Mouse (Mus musculus) liver, embryonic 12.5 days (tissue): ENCODE data around the gene Dio1. TPM values are rescaled to one million over a fixed set of nuclear protein-coding genes. Genes with fewer than 3 reads are reported as not detected.

Source experiments
- ATAC-seq: fragments of 200-750 bp; cut with Nextera tagmentation; 2 replicates; pipeline ENCODE4 v1.8.0; 2017; ENCODE audit warnings: moderate number of reproducible peaks, mild to moderate bottlenecking, moderate library complexity
- H3K27ac ChIP-seq: fragments of 300-500 bp; sonication (generic); 2 replicates; pipeline ENCODE4 v1.5.1; 2016; ENCODE audit warnings: mild to moderate bottlenecking
- H3K27me3 ChIP-seq: fragments of 300-500 bp; sonication (generic); replicated peaks from 2 replicates; pipeline ENCODE4 v1.6.1; 2016; ENCODE audit warnings: mild to moderate bottlenecking, moderate library complexity
- H3K36me3 ChIP-seq: fragments of 300-500 bp; sonication (generic); 2 replicates; pipeline ENCODE4 v1.6.1; 2016; ENCODE audit warnings: mild to moderate bottlenecking, moderate library complexity
- H3K4me1 ChIP-seq: fragments of 300-500 bp; sonication (generic); 2 replicates; pipeline ENCODE4 v1.6.1; 2016
- H3K4me2 ChIP-seq: fragments of 300-500 bp; sonication (generic); 2 replicates; pipeline ENCODE4 v1.6.1; 2016; ENCODE audit warnings: mild to moderate bottlenecking, moderate library complexity
- H3K4me3 ChIP-seq: fragments of 300-500 bp; sonication (generic); 2 replicates; pipeline ENCODE4 v1.5.1; 2016; ENCODE audit warnings: mild to moderate bottlenecking, moderate library complexity
- H3K9ac ChIP-seq: fragments of 300-500 bp; sonication (generic); 2 replicates; pipeline ENCODE4 v1.6.1; 2016; ENCODE audit warnings: mild to moderate bottlenecking, moderate library complexity
- H3K9me3 ChIP-seq: fragments of 300-500 bp; sonication (generic); replicated peaks from 2 replicates; pipeline ENCODE4 v1.6.1; 2016; ENCODE audit warnings: mild to moderate bottlenecking, moderate library complexity
- whole genome bisulfite sequencing: fragments of 180-500 bp; shearing (Covaris S2); methylation state at CpG from one replicate; pipeline ENCODE4 v1.1.7; 2016; ENCODE audit not compliant: insufficient replicate concordance; 5-methylcytosine and 5-hydroxymethylcytosine counted together
- polyA plus RNA-seq: library from polyadenylated mRNA; unstranded; fragments of >200 nt; fragmentation: Nextera tagmentation; extraction: Ambion mirVana; gene quantifications from 2 replicates; pipeline ENCODE4 v1.2.1, GENCODE M21; 2016

The Dio1 gene
- polyA plus RNA-seq, 1 experiment from 2014 or later, result not detected

- no peak for ATAC-seq
- Histone ChIP-seq H3K4me1 (peaks cover 10% of the 10 kb centered on the region), H3K4me2 (no peak overlapping the region), H3K9ac (no peak overlapping the region), H3K36me3 (no peaks in the 10 kb centered on the region), H3K27ac (no peak overlapping the region), H3K9me3 (no peaks in the 10 kb centered on the region), H3K27me3 (peaks cover 29% of the 10 kb centered on the region), H3K4me3 (no peak overlapping the region)
- 74% methylated on average over 7 of the region's 7 CpGs for WGBS
These were observed 7.1 kb downstream of the Dio1 start for GRCm38 (mm10) chr4:107299779-107300340.

DNA sequence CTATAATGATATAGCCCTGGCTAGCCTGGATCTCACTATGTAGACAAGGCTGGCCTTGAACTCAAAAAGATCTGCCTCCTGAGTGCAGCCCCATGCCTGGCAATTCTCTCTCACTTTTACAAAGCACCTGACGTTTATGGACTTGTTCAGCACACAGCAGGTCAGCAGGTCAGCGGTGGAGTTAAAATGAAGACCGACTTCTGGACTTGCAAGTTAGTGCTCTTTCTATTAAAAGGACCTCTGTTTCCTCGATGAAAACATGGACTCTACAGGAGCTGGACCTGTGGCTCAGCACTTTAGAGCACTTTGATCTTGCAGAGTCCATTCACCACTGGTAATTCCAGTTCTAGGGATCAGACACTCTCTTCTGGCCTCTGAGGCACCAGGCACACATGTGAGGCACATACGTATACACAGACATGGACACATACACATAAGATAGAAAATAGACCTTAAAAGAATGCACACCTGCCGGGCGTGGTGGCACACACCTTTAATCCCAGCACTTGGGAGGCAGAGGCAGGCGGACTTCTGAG lies 8.8 kb downstream of the Dio1 start:
- no peak overlapping the region for H3K4me2 ChIP-seq
- 62% methylated on average over 8 of the region's 8 CpGs for WGBS
- H3K27me3 ChIP-seq, result peaks cover 33% of the 10 kb centered on the region
- no peak overlapping the region for H3K4me3 ChIP-seq
- no peaks in the 10 kb centered on the region for H3K36me3 ChIP-seq
- no peak overlapping the region for H3K27ac ChIP-seq
- ATAC-seq, result no peak
- no peaks in the 10 kb centered on the region for H3K9me3 ChIP-seq
- H3K4me1 ChIP-seq, result peaks cover 10% of the 10 kb centered on the region
- no peak overlapping the region for H3K9ac ChIP-seq

DNA sequence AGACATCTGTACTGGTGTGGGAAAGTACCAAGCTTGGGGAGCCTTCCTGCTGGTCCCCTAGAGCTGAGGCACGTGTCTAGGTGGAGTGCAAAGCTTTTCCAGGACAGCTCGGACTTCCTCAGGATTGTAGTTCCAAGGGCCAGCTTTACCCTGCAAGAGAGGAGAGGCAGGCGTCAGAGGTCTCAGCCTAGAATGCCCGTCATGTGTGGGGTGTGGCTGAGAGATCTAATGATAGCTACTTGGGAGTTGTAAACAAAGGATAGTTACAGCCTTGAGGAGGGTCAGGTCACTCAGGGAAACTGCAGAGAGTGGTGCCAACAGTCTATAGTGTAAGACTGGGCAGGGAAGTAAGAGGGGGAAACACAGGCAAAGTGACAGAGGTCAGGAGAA lies 14.7 kb downstream of the Dio1 start:
- no peak overlapping the region for H3K9ac ChIP-seq
- H3K27me3 ChIP-seq, result peaks cover 22% of the 10 kb centered on the region
- H3K4me3 ChIP-seq, result no peak overlapping the region
- 22% methylated on average over 4 of the region's 4 CpGs for WGBS
- no peaks in the 10 kb centered on the region for H3K36me3 ChIP-seq
- H3K4me1 ChIP-seq, result peaks cover 5% of the 10 kb centered on the region; the same call in 1 of the 2 replicates
- no peak for ATAC-seq
- H3K27ac ChIP-seq, result no peak overlapping the region
- H3K4me2 ChIP-seq, result no peak overlapping the region
- no peaks in the 10 kb centered on the region for H3K9me3 ChIP-seq

DNA sequence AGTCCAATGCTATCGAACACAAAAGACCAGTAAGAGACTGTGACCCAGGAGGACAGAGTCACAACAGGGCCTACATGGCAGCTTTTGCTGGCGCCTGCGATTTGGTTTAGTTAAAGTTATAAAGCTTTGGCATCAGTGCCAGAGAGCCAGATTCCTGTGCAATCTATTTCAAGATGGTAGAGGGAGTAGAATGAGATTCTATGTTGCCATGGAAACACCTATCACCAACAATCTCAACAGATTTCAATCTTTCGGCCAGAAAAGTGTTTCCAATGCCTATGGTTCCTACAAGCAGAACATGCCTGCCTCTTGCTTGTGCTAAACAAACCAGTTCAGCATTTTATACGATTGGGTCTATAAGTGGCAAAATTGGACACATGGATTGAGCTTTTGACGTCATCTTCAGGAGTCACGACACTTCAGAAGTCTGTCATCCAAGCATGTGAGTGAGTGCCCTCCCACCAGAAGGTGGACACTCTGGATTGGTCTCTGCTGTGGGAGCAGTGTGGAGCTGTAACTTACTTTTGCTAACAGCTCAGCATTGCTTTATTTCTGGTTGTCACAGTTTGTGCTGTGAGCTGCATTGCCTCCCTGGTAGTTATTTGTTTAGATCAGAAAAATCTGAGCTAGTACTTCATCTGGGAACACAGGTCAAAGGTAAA lies 15.2 kb downstream of the Dio1 start:
- H3K9me3 ChIP-seq, result no peaks in the 10 kb centered on the region
- H3K4me1 ChIP-seq, result peaks cover 5% of the 10 kb centered on the region; the same call in 1 of the 2 replicates
- no peak for ATAC-seq

GRCm38 (mm10) chr4:107287517-107287916 lies 19.5 kb downstream of the Dio1 start:
- 71% methylated on average over 2 of the region's 2 CpGs for WGBS
- Histone ChIP-seq H3K4me2 (no peak overlapping the region), H3K9me3 (no peaks in the 10 kb centered on the region), H3K27me3 (peaks cover 7% of the 10 kb centered on the region; the same call in 1 of the 2 replicates), H3K4me1 (peaks cover 5% of the 10 kb centered on the region; the same call in 1 of the 2 replicates), H3K9ac (no peak overlapping the region), H3K4me3 (no peak overlapping the region), H3K36me3 (no peaks in the 10 kb centered on the region), H3K27ac (no peak overlapping the region)
- ATAC-seq, result no peak

More for the DNA sequence above, 15.2 kb downstream of the Dio1 start:
- Histone ChIP-seq H3K4me3 (no peak overlapping the region), H3K27me3 (peaks cover 18% of the 10 kb centered on the region), H3K4me2 (no peak overlapping the region), H3K27ac (no peak overlapping the region), H3K36me3 (no peaks in the 10 kb centered on the region), H3K9ac (no peak overlapping the region)
- 76% methylated on average over 7 of the region's 7 CpGs for WGBS

GRCm38 (mm10) chr4:107286386-107286785 lies 20.6 kb downstream of the Dio1 start:
- H3K36me3 ChIP-seq, result no peaks in the 10 kb centered on the region
- no peaks in the 10 kb centered on the region for H3K4me1 ChIP-seq
- H3K9ac ChIP-seq, result no peak overlapping the region
- WGBS, result 79% methylated on average over 8 of the region's 8 CpGs
- ATAC-seq, result no peak
- H3K9me3 ChIP-seq, result no peaks in the 10 kb centered on the region
- no peak overlapping the region for H3K4me3 ChIP-seq
- peaks cover 7% of the 10 kb centered on the region; the same call in 1 of the 2 replicates for H3K27me3 ChIP-seq
- no peak overlapping the region for H3K4me2 ChIP-seq
- no peak overlapping the region for H3K27ac ChIP-seq

- no peaks in the 10 kb centered on the region for H3K4me1 ChIP-seq
- H3K27me3 ChIP-seq, result peaks cover 7% of the 10 kb centered on the region; the same call in 1 of the 2 replicates
- no peaks in the 10 kb centered on the region for H3K36me3 ChIP-seq
- H3K9me3 ChIP-seq, result no peaks in the 10 kb centered on the region
- H3K27ac ChIP-seq, result no peak overlapping the region
- H3K4me3 ChIP-seq, result no peak overlapping the region
- no peak overlapping the region for H3K9ac ChIP-seq
- ATAC-seq, result no peak
- WGBS, result 53% methylated on average over 3 of the region's 3 CpGs
- H3K4me2 ChIP-seq, result no peak overlapping the region
These were observed 21.3 kb downstream of the Dio1 start for GRCm38 (mm10) chr4:107285446-107286200.

DNA sequence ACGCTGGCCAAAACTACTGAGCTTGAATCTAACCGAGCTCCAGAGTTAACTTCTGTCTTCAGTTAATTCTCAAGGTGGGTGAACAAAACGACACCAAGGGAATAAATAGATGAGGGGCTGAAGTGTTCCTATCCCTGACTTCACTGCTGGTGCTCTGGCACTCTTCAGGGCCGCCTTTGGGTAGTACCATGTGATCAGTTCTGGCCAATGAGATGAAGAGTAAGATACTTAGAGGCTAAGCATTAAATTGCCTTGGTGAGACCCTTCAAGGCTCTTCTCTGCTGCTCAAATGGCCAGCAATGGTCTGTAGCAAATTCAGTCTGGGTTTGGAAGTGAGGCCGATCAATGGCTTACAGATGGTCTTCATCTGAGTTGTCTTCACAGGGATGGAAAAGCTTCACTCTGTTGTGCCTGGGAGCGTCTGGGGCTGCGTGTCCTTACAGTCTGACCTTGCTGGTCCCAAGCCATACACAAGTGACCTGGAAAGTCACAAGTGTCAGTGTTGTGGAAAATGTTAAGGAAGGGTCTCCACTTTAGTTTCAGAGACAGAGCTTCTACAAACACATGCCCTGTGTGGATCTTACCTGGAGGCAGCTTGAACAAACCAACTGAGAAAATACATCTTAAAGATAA lies 26.0 kb downstream of the Dio1 start:
- Histone ChIP-seq H3K4me2 (no peak overlapping the region), H3K27me3 (peaks cover 7% of the 10 kb centered on the region; the same call in 1 of the 2 replicates), H3K9me3 (no peaks in the 10 kb centered on the region), H3K27ac (no peak overlapping the region), H3K4me3 (no peak overlapping the region), H3K36me3 (no peaks in the 10 kb centered on the region), H3K9ac (no peak overlapping the region), H3K4me1 (no peaks in the 10 kb centered on the region)
- ATAC-seq, result no peak
- WGBS, result 62% methylated on average over 7 of the region's 7 CpGs

- Histone ChIP-seq H3K4me3 (no peak overlapping the region), H3K36me3 (no peaks in the 10 kb centered on the region), H3K27me3 (no peaks in the 10 kb centered on the region), H3K9ac (no peak overlapping the region), H3K4me1 (no peaks in the 10 kb centered on the region), H3K27ac (no peak overlapping the region), H3K4me2 (no peak overlapping the region), H3K9me3 (no peaks in the 10 kb centered on the region)
- ATAC-seq, result no peak
- WGBS, result 47% methylated on average over 8 of the region's 8 CpGs
These were observed 28.7 kb downstream of the Dio1 start for GRCm38 (mm10) chr4:107278188-107278707.

- Histone ChIP-seq H3K36me3 (no peaks in the 10 kb centered on the region), H3K4me3 (no peak overlapping the region), H3K27me3 (0 out of 2 replicates have a peak, but pooled peaks cover 4% of the 10 kb centered on the region), H3K4me2 (no peak overlapping the region), H3K9me3 (no peaks in the 10 kb centered on the region), H3K4me1 (no peaks in the 10 kb centered on the region), H3K27ac (no peak overlapping the region), H3K9ac (no peak overlapping the region)
- no peak for ATAC-seq
- 76% methylated on average over 5 of the region's 5 CpGs for WGBS
These were observed 32.5 kb downstream of the Dio1 start for GRCm38 (mm10) chr4:107274511-107274910.

- Histone ChIP-seq H3K27me3 (0 out of 2 replicates have a peak, but pooled peaks cover 4% of the 10 kb centered on the region), H3K9me3 (no peaks in the 10 kb centered on the region), H3K9ac (no peak overlapping the region), H3K4me3 (no peak overlapping the region), H3K4me2 (no peak overlapping the region), H3K27ac (no peak overlapping the region), H3K36me3 (no peaks in the 10 kb centered on the region), H3K4me1 (no peaks in the 10 kb centered on the region)
- 74% methylated on average over 4 of the region's 4 CpGs for WGBS
- ATAC-seq, result no peak
These were observed 33.3 kb downstream of the Dio1 start for GRCm38 (mm10) chr4:107273683-107274082.
